Mouse (Mus musculus): ENCODE results near the gene Atg10. TPM values are rescaled to one million over a fixed set of nuclear protein-coding genes. Genes with fewer than 3 reads are reported as not detected.
A peak's percentile ranks its signal among the peaks of the same experiment; 100 is the strongest.

Atg10 gene
- total RNA-seq, 4 experiments from 2014 or later = 13.3 to 23.6 (median 21.1) TPM

GRCm38 (mm10) chr13:91011851-91012250 is 211.9 kb downstream of the Atg10 start:
- DNase-seq = no peak

- no peak for DNase-seq
These were observed 228.6 kb downstream of the Atg10 start for GRCm38 (mm10) chr13:90995034-90995629.

DNA sequence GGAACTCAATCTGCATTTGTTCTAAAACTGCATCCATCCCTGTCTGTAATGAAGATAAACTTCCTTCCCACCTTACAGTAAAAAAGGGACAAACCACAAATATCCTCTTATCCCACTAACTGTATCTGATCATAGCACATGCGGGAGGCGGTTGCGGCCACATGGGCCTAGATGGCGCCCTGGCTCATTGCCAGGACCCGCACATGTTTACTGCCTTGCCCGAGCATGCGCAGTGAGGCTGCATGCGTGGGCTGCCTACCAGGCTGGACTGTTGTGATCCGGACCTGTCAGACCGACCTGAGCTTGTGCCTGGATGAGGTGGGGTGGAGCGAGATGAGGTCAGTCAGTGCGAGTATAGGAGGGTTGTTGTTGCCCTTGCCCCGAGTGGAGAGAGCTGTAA is 230.2 kb downstream of the Atg10 start:
- no peak for DNase-seq

GRCm38 (mm10) chr13:90992948-90993347 is 230.8 kb downstream of the Atg10 start:
- DNase-seq = no peak

DNA sequence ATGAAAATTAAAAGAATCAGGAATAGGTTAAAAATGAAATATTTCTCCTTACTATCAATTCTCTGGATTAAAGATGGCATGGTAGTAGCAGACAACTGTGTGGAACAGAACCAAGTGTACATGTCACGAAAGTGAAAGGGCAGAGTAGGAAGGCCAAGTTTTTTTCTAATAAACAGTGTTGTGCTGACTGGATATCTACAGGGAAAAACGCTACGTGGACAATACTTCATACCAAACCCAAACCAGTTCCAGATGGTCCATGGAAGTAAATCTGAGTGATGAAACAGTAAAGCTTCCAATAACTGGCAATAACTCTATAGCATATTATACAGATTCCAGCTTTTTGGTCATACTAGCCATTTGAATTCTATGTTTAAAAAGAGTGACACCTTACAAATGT is 235.5 kb downstream of the Atg10 start:
- DNase-seq = no peak

DNA sequence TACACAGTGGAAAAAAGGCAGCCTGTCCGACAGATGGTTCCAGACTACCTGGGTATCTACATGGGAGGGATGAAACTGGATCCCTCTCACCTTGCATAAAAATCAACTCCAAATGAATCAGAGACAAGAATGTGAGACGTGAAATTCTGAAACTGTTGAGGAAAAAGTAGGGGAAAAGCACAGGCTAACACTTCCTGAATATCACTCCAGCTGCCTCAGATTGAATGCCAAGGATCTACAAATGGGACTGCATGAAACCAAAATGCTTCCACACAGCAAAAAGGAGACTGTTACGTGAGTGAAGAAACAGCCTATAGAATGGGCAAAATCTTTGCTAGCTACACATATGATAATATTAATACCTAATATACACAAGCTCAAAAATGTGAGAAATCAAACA is 238.4 kb downstream of the Atg10 start:
- no peak for DNase-seq

DNA sequence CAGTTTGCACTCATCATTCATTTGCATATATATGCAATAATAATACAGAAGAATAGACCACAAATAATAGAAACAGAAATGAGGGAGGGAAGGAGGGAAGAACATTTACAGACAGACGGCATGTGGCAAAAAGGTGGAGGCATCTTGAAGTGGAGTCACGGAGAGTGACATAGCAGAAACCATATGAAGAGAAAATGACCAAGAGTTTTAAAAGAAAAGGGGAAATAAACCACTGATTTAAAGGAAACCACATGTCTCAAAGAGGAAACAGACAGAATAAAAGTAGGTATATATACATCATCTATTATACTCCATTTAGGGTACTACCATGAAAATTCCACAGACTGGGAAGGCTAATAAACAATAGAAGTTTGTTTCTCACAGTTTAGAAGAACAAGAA is 239.7 kb downstream of the Atg10 start:
- DNase-seq = no peak

DNA sequence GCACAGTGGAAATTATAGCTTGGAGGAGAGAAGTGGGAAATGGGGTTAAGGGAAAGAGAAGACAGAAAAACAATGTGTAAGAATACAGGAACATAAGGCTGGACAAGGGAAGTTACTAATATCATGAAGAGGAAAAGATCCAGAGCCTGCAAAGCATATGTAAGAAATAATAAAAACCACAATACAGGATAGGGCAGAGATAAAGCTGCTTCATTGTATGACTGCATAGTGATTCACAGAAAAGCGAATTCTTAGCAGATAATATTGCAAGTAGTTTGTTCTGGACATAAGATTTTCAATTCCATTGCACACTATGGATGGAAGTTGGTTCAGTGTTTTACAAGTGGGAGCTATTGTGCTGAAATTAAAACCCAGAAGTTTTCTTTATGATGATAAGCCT is 242.0 kb downstream of the Atg10 start:
- DNase-seq = no peak

DNA sequence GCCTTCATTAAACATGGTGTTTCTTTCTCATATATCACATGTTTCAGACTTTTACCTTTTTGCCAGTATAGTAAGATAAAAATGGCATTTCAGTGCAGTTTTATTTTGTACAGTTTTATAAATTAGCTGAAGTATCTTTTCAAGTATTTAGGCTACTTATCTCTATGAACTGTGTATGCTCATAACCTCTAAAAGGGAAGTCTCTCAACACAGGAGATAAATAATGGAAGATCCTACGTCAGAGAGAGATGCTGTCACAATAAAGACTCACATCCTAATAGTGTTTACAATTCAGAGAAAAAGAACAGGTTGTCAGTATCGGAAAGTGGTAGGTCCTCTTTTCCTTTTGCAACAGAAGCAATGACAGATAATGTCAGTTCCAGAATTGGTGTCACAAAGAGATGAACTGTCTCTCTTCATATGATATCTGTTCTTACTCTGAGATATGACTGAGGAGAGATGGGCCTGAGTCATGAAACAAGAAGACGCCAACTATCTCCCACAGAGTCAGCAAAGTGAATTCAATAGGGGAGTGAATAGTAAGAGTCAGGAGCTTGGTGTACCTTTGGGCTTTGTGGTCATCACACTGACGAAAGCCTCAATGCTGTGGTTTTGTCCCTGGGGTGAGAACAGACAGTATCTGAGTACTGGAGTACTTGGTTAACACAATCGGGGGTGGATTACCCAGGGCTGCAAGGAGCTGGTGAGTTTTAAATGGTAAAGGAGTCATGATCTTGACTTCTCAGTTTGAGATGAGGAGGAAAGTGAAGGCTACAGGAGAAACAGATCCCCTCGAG is 242.7 kb downstream of the Atg10 start:
- DNase-seq = no peak

- peak; percentile 56 for DNase-seq
These were observed 246.7 kb downstream of the Atg10 start for GRCm38 (mm10) chr13:90977057-90977456.

DNA sequence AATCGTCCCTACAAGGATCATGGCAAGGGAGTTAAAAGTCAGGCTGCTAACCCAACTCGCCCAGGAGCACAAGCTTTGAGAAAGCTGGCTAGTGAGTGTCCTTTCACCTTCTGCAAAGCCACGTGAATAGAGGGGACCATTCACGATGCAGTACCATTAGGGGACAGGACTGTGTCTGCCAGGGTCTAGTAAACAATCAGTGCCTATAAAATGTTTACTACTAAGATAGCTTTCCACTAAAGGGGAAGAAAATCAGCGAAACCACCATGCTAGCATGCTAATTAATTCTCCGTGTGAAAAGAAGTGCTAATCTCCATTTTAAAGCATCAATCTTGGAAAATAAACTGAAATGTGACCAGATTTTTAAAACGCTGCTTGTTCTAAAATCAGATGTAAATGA is 250.4 kb downstream of the Atg10 start:
- no peak for DNase-seq

DNA sequence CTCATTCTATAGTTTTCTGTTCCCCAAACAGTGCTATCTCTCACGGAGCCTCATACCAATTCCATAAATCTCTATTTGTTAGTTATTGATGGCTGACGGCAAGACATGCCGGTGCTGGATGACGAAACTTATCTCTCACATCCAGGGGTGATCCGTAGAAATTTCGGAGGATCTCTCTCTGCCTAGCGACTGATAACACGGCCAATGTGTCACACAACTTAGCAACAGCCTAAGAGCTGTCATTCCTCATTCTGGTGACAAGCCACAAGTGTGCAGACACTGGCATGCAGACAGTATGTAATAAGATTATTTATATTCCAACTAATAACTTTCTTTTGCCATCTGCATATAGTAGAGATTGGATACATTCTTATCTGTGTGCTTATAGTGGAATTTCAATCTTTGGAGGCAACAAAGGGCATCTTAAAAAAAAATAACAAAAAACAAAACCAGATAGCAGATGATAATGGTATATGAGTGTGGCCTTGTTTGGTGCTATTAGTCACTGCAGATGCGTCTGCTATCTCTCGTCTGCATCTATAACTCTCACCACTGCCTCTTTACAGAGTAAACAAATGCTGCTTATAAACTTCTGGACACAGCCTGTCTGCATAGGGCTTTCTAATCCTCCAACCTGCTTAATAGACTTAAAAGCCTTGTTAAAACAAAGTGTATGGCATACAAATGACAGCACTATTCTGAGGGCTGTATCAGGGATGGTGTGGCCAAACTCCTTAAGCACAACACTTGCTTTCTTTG is 253.3 kb downstream of the Atg10 start:
- no peak for DNase-seq

- DNase-seq = no peak
These were observed 254.8 kb downstream of the Atg10 start for GRCm38 (mm10) chr13:90968940-90969339.

GRCm38 (mm10) chr13:90967422-90967821 is 256.3 kb downstream of the Atg10 start:
- peak; percentile 57 for DNase-seq

DNA sequence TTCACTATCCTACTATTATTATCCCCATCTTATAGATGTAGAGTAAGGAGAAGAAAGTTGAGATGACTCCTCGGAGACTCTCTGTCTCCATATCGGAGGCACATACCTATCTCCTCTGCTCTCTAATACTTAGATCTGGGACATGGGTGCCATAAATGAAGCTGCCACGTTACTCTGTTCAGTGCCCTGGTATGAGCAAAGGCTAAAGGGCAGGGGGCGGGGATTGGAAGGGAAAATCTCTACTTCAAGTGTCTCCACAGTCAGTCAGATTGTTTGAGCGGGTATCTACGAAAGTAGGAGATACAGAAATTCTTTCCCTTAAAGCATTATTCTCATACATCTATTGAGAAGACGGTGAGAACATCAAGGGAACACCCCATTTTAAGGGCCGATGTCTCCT is 257.8 kb downstream of the Atg10 start:
- DNase-seq = no peak

GRCm38 (mm10) chr13:90964511-90964910 is 259.3 kb downstream of the Atg10 start:
- DNase-seq = no peak

GRCm38 (mm10) chr13:90962836-90963760 is 260.7 kb downstream of the Atg10 start:
- no peak for DNase-seq

DNA sequence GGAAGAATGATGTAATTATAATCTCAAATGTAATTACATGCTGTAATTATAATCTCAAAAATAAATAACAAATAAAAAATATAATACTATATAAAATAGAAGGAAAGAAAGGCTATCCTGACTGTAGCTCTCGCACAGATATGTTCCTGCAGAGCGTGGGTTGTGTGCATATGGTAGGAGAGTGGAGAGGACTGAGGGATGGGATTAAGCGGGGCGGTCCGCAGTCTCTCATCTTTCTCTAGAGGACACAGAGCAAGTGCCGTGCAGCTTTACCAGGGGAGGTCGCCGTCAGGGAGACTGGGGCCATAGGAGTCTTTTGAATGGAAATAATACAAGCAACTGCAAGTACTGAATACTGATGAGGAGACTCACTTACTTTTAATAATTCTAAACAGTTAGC is 263.2 kb downstream of the Atg10 start:
- DNase-seq = no peak

DNA sequence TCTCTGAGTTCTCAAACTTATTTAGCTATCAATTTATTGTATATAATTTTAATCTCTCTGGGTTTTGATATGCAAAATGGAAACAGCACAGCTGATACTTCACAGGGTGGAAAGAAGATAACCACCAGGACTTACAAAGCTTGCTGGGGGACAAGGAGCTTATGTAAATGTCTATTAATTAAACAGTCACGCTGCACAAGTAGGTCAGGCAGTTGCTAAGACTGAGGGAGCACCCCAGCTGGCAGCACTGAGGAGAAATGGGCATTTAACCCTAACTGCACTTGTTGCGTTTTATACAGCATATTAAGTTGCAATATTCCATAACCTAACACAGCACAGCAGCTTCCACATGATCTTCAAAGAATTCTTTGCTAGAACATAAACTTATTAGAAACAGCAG is 264.9 kb downstream of the Atg10 start:
- no peak for DNase-seq

DNA sequence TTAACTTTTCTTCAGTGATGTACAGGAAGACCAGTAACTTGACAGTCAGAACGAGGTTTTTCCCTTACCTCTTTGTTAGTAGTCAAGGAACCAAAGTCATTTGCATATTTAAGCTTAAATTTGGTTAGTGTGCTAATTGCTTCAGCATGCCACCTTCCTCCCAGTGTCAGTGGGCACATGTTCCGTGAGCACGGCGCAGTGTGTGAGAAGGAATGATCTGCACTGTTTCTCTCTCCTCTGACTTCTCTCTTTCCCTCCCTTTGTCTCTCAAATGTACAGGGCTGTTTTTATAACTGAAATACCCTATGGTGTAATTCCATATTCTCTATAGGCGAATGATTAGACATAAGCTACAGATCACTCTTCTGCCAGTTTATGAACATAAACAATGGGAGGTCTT is 284.2 kb downstream of the Atg10 start:
- DNase-seq = no peak

DNA sequence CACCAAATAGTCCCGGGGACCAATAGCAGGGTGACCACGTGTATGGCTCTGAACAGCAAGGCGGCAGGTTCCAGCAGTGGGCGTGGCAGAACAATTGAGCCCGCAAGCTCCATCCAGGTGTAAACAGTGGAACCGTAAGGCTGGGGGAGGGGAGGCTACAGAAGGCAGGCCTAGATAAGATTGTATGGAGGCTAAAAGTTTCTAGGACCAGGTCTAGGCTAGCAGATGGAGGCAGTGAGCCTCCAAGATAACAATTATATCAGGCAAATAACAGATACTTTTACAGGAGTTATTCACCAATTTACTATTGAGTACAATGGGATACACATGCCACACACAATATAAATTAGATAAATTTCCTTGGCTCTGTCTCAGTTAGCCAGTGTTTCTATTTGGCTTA is 284.6 kb downstream of the Atg10 start:
- no peak for DNase-seq

GRCm38 (mm10) chr13:90935852-90936251 is 287.9 kb downstream of the Atg10 start:
- no peak for DNase-seq

DNA sequence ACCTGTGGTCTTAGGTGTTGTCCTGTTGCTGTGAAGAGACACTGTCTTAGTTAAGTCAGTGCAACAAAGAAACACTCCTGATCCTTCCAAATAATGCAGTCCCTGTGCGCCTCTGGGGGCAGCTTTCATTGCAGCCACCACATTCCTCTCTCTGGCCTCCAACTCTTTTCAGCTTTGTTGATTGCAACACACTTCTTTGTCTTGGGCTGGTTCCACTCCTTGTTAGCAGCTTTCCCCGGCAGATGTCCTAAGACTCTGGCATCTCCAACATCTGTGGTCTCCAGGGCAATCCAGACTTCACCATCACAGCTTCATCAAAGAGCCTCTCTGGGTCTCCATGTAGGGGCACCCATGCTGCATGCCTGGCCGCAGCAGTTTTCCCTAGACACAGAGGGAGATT is 290.5 kb downstream of the Atg10 start:
- no peak for DNase-seq

Data from adrenal gland, adult 8-10 months (tissue).